Mouse (Mus musculus): Measurements from ENCODE around the gene Nsmf. TPM values are rescaled to one million over a fixed set of nuclear protein-coding genes. Genes with fewer than 3 reads are reported as not detected.

Nsmf gene
- total and polyA plus RNA-seq, 3 experiments = 28.5 to 30.9 (median 29.5) TPM

DNA sequence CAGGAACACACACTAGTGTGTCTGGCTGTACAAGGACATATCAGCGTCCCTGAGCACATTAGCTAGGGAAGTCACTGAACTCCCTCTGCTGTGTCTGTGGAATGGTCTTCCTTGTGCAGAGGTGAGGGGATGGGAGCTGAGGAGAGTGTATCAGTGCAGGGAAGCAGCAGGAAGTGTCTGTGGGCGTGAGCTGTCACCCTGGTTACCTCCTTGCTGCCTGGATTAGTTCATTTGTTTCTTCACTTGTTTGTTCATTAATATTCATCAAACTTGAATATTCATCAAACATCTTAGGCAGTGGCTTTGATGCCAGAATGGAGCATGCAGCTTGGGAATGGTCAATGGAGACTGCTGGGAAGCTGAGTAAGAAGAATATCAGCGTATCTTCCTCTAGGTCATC lies 45.5 kb downstream of the Nsmf start:
- H3K4me1 ChIP-seq (ENCODE audit: insufficient read depth, low read depth, low read length) = peaks cover 44% of the 10 kb centered on the region
- ATAC-seq (ENCODE audit: extremely low read depth, insufficient number of reproducible peaks, low FRiP score, poor library complexity, severe bottlenecking) = no peak
- no peaks in the 10 kb centered on the region for H3K9me3 ChIP-seq (replicated peaks)
- peaks cover 20% of the 10 kb centered on the region for H3K27me3 ChIP-seq (ENCODE audit: insufficient read depth, low read length)
- no peak overlapping the region for H3K4me3 ChIP-seq (ENCODE audit: low read depth, low read length)
- no peaks in the 10 kb centered on the region for H3K36me3 ChIP-seq (replicated peaks)
- no peak for DNase-seq (ENCODE audit: low spot score)
- no peak for TF ChIP-seq GATA2 (IDR thresholded peaks at IDR 0.05; ENCODE audit: borderline replicate concordance, low read depth, low read length)
- no peak for TF ChIP-seq POLR2AphosphoS5 (IDR thresholded peaks at IDR 0.05; ENCODE audit: insufficient replicate concordance, low read depth, low read length)
- no peak for TF ChIP-seq TAL1 (conservative IDR thresholded peaks at IDR 0.05; ENCODE audit: low read depth, low read length)
- no peak for TF ChIP-seq GATA1 (IDR thresholded peaks at IDR 0.05; ENCODE audit: borderline replicate concordance, low read length)
- no peak for TF ChIP-seq CTCF (IDR thresholded peaks at IDR 0.05; ENCODE audit: low read depth, low read length)

DNA sequence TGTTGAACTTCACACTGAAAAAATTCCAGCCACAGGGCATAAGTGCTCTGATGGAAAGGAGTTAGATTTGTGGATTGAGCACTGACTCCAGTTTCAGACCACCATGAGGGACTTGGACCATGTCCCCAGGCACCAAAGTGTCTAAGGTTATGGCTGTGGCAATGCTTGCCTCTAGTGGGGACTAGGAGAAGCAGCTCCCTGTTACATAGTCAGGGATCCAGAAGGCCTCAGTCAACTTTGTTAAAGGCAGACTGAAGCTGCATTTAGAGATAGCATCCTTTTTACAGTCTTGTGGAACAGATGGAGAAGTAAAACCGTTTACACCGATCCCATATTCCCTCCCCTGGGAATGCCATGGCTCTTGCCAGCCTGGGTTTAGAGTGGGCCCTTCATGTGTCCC lies 50.0 kb downstream of the Nsmf start:
- H3K27me3 ChIP-seq (ENCODE audit: insufficient read depth, low read length) = peaks cover 3% of the 10 kb centered on the region; the same call in 1 of the 2 replicates
- no peaks in the 10 kb centered on the region for H3K9me3 ChIP-seq (replicated peaks)
- H3K4me1 ChIP-seq (ENCODE audit: insufficient read depth, low read depth, low read length) = peaks cover 58% of the 10 kb centered on the region
- H3K4me3 ChIP-seq (ENCODE audit: low read depth, low read length) = no peak overlapping the region
- DNase-seq (ENCODE audit: low spot score) (no peak), ATAC-seq (ENCODE audit: extremely low read depth, insufficient number of reproducible peaks, low FRiP score, poor library complexity, severe bottlenecking) (no peak)
- TF ChIP-seq CTCF (IDR thresholded peaks at IDR 0.05; ENCODE audit: low read depth, low read length) = no peak
- no peak for TF ChIP-seq TAL1 (conservative IDR thresholded peaks at IDR 0.05; ENCODE audit: low read depth, low read length)
- no peak for TF ChIP-seq GATA1 (IDR thresholded peaks at IDR 0.05; ENCODE audit: borderline replicate concordance, low read length)
- TF ChIP-seq GATA2 (IDR thresholded peaks at IDR 0.05; ENCODE audit: borderline replicate concordance, low read depth, low read length) = no peak
- no peak for TF ChIP-seq POLR2AphosphoS5 (IDR thresholded peaks at IDR 0.05; ENCODE audit: insufficient replicate concordance, low read depth, low read length)
- H3K36me3 ChIP-seq (replicated peaks) = no peaks in the 10 kb centered on the region

DNA sequence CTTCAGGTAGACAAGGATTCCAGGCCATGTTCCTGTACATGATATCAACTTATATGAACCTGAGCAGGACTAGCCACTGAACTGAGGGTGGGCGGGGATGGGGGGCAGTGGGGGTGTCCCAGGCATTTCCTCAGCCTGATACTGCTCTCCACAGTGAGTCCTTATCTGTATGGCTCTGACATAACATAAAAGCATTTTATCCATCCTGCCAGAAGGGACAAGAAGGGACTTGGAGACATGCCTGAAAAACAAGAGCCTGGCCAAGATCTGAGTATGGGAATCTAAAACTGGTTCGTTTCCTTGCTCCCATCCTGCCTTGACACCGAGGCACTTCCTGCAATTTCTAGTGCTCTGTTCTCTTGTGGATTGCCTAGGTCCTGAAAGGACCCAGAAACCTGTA lies 51.9 kb downstream of the Nsmf start:
- DNase-seq (ENCODE audit: low spot score) = no peak
- no peak for ATAC-seq (ENCODE audit: extremely low read depth, insufficient number of reproducible peaks, low FRiP score, poor library complexity, severe bottlenecking)
- Histone ChIP-seq H3K9me3 (replicated peaks) (no peaks in the 10 kb centered on the region), H3K4me3 (ENCODE audit: low read depth, low read length) (no peak overlapping the region), H3K4me1 (ENCODE audit: insufficient read depth, low read depth, low read length) (peaks cover 62% of the 10 kb centered on the region), H3K36me3 (replicated peaks) (no peaks in the 10 kb centered on the region), H3K27me3 (ENCODE audit: insufficient read depth, low read length) (peaks cover 3% of the 10 kb centered on the region; the same call in 1 of the 2 replicates)
- TF ChIP-seq TAL1 (conservative IDR thresholded peaks at IDR 0.05; ENCODE audit: low read depth, low read length) = no peak
- no peak for TF ChIP-seq POLR2AphosphoS5 (IDR thresholded peaks at IDR 0.05; ENCODE audit: insufficient replicate concordance, low read depth, low read length)
- no peak for TF ChIP-seq GATA2 (IDR thresholded peaks at IDR 0.05; ENCODE audit: borderline replicate concordance, low read depth, low read length)
- TF ChIP-seq GATA1 (IDR thresholded peaks at IDR 0.05; ENCODE audit: borderline replicate concordance, low read length) = no peak
- no peak for TF ChIP-seq CTCF (IDR thresholded peaks at IDR 0.05; ENCODE audit: low read depth, low read length)

DNA sequence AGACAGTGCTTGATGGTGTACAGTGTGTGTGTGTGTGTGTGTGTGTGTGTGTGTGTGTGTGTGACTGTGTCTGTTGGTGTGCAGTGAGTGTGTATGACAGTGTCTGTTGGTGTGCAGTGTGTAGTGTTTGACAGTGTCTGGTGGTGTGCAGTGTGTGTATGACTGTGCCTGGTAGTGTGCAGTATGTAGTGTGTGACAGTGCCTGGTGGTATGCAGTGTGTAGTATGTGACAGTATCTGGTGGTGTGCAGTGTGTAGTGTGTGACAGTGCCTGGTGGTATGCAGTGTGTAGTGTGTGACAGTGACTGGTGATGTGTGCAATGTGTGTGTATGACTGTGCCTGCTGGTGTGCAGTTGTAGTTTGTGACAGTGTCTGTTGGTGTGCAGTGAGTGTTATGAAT lies 55.3 kb downstream of the Nsmf start:
- Histone ChIP-seq H3K36me3 (replicated peaks) (no peaks in the 10 kb centered on the region), H3K4me1 (ENCODE audit: insufficient read depth, low read depth, low read length) (peaks cover 87% of the 10 kb centered on the region)

DNA sequence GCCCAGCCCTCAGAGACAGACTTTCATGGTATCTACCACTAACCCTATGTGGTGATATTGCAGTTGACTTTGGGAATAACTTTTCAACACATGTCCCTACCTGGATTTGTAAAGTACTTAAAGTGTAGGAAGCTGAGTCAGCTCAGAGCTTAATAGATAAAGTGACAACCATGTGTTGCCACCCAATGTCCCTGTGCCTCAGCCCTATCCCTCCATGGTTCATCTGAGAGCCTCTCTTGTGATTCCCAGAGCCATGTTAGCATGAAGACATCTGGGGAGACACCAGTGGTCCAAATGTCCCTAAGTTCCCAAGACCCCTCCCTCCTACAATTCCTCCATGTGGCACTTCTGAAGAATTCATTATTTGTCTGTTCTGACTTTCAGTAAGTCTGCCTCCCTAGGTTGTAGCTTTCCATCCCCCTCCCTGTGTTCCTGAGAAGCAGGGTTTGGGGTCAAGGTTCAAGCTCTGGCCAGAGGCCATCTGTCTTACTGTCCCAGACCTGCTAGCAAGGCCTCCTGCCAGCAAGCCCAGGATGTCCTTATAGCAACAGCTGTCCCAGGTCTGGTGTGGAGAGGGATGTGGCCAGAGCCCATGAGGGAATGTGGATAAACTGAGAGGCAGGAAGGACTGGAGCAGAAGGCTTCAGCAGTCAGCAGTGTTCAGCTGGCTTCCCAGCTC lies 56.5 kb downstream of the Nsmf start:
- no peak for ATAC-seq (ENCODE audit: extremely low read depth, insufficient number of reproducible peaks, low FRiP score, poor library complexity, severe bottlenecking)
- TF ChIP-seq TAL1 (conservative IDR thresholded peaks at IDR 0.05; ENCODE audit: low read depth, low read length) = no peak
- TF ChIP-seq POLR2AphosphoS5 (IDR thresholded peaks at IDR 0.05; ENCODE audit: insufficient replicate concordance, low read depth, low read length) = no peak
- TF ChIP-seq GATA1 (IDR thresholded peaks at IDR 0.05; ENCODE audit: borderline replicate concordance, low read length) = no peak
- TF ChIP-seq GATA2 (IDR thresholded peaks at IDR 0.05; ENCODE audit: borderline replicate concordance, low read depth, low read length) = no peak
- no peak for TF ChIP-seq CTCF (IDR thresholded peaks at IDR 0.05; ENCODE audit: low read depth, low read length)
- Histone ChIP-seq H3K36me3 (replicated peaks) (no peaks in the 10 kb centered on the region), H3K9me3 (replicated peaks) (no peaks in the 10 kb centered on the region), H3K4me3 (ENCODE audit: low read depth, low read length) (peak overlapping the region; percentile 54; the same call in 1 of the 2 replicates), H3K27me3 (ENCODE audit: insufficient read depth, low read length) (no peaks in the 10 kb centered on the region), H3K4me1 (ENCODE audit: insufficient read depth, low read depth, low read length) (peaks cover 84% of the 10 kb centered on the region)
- no peak for DNase-seq (ENCODE audit: low spot score)

More for the DNA sequence above, 55.3 kb downstream of the Nsmf start:
- no peak for ATAC-seq (ENCODE audit: extremely low read depth, insufficient number of reproducible peaks, low FRiP score, poor library complexity, severe bottlenecking)
- TF ChIP-seq POLR2AphosphoS5 (IDR thresholded peaks at IDR 0.05; ENCODE audit: insufficient replicate concordance, low read depth, low read length) (no peak), GATA2 (IDR thresholded peaks at IDR 0.05; ENCODE audit: borderline replicate concordance, low read depth, low read length) (0 out of 2 replicates have a peak, but pooled peaks have one; percentile 13)
- Histone ChIP-seq H3K4me3 (ENCODE audit: low read depth, low read length) (peak overlapping the region; percentile 28; the same call in 1 of the 2 replicates), H3K27me3 (ENCODE audit: insufficient read depth, low read length) (no peaks in the 10 kb centered on the region; the same call in 1 of the 2 replicates), H3K9me3 (replicated peaks) (no peaks in the 10 kb centered on the region)
- DNase-seq (ENCODE audit: low spot score) = no peak

DNA sequence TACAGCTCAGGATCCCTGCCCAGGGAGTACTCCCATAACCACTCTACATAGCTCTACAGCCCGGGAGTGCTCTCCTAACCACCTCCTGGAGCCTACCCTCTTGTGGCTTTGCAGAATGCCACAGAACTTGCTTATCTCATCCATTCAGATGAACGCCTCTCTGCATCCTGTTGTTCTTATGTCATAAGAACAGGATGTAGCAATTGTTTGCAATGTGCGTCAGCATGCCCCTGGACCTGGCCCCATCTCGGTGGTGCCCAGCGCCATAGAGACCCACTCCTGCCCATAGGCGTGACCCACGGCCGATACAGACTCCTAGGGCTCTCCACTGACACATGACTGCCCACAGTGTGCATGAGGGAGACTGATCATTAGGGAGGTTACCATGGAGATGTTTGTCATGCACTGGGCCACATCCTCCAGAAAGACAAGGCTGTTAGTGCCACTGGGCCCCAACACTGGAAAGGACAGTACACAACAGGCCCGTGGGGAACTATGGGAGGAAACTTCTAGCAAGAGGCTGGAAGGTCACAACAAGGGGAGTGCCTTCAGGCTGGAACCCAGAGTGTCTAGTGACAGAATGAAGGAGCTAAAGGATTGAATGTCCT lies 57.1 kb downstream of the Nsmf start:
- TF ChIP-seq POLR2AphosphoS5 (IDR thresholded peaks at IDR 0.05; ENCODE audit: insufficient replicate concordance, low read depth, low read length) (no peak), GATA2 (IDR thresholded peaks at IDR 0.05; ENCODE audit: borderline replicate concordance, low read depth, low read length) (no peak), TAL1 (conservative IDR thresholded peaks at IDR 0.05; ENCODE audit: low read depth, low read length) (peak; percentile 93), GATA1 (IDR thresholded peaks at IDR 0.05; ENCODE audit: borderline replicate concordance, low read length) (no peak)
- Histone ChIP-seq H3K27me3 (ENCODE audit: insufficient read depth, low read length) (no peaks in the 10 kb centered on the region), H3K4me1 (ENCODE audit: insufficient read depth, low read depth, low read length) (peaks cover 85% of the 10 kb centered on the region), H3K9me3 (replicated peaks) (no peaks in the 10 kb centered on the region), H3K36me3 (replicated peaks) (no peaks in the 10 kb centered on the region), H3K4me3 (ENCODE audit: low read depth, low read length) (peak overlapping the region; percentile 54; the same call in 1 of the 2 replicates)
- ATAC-seq (ENCODE audit: extremely low read depth, insufficient number of reproducible peaks, low FRiP score, poor library complexity, severe bottlenecking) (peak; percentile 85), DNase-seq (ENCODE audit: low spot score) (peak; percentile 70)

Other genes with a start within 250 kb of the Nsmf start
Only the 20 nearest of the 25 such genes appear.
- 59.0 and 94.7 TPM in 2 replicates for gene Ehmt1, start 134.7 kb upstream of the Nsmf start, total RNA-seq (2014; fragmentation: Nextera tagmentation)
- 38.4 and 71.5 TPM in 2 replicates for gene Ehmt1, start 134.7 kb upstream of the Nsmf start, total RNA-seq (2017)
- gene Ehmt1, start 134.7 kb upstream of the Nsmf start, polyA plus RNA-seq (2012) = 81.8 and 85.4 TPM in 2 replicates
- gene Arrdc1, start 119.1 kb upstream of the Nsmf start, total RNA-seq (2014; fragmentation: Nextera tagmentation) = 21.8 and 41.1 TPM in 2 replicates
- gene Arrdc1, start 119.1 kb upstream of the Nsmf start, total RNA-seq (2017) = 51.1 and 69.4 TPM in 2 replicates
- 45.7 and 51.6 TPM in 2 replicates for gene Arrdc1, start 119.1 kb upstream of the Nsmf start, polyA plus RNA-seq (2012)
- 14.8 and 18.0 TPM in 2 replicates for gene Zmynd19, start 104.6 kb upstream of the Nsmf start, total RNA-seq (2014; fragmentation: Nextera tagmentation)
- gene Zmynd19, start 104.6 kb upstream of the Nsmf start, total RNA-seq (2017) = 23.5 and 37.0 TPM in 2 replicates
- 19.8 and 21.2 TPM in 2 replicates for gene Zmynd19, start 104.6 kb upstream of the Nsmf start, polyA plus RNA-seq (2012)
- 22.0 and 25.6 TPM in 2 replicates for gene Dph7, start 92.0 kb upstream of the Nsmf start, total RNA-seq (2014; fragmentation: Nextera tagmentation)
- 19.8 and 25.1 TPM in 2 replicates for gene Dph7, start 92.0 kb upstream of the Nsmf start, total RNA-seq (2017)
- 25.1 and 29.4 TPM in 2 replicates for gene Dph7, start 92.0 kb upstream of the Nsmf start, polyA plus RNA-seq (2012)
- 41.6 and 51.5 TPM in 2 replicates for gene Mrpl41, start 79.3 kb upstream of the Nsmf start, total RNA-seq (2014; fragmentation: Nextera tagmentation)
- 128 and 162 TPM in 2 replicates for gene Mrpl41, start 79.3 kb upstream of the Nsmf start, total RNA-seq (2017)
- gene Mrpl41, start 79.3 kb upstream of the Nsmf start, polyA plus RNA-seq (2012) = 25.0 and 55.2 TPM in 2 replicates
- 33.9 and 34.0 TPM in 2 replicates for gene Pnpla7, start 78.3 kb upstream of the Nsmf start, total RNA-seq (2014; fragmentation: Nextera tagmentation)
- gene Pnpla7, start 78.3 kb upstream of the Nsmf start, total RNA-seq (2017) = 38.6 and 45.5 TPM in 2 replicates
- 3.9 and 5.2 TPM in 2 replicates for gene Pnpla7, start 78.3 kb upstream of the Nsmf start, polyA plus RNA-seq (2012)
- gene Entpd8, start 25.9 kb downstream of the Nsmf start, total RNA-seq (2014; fragmentation: Nextera tagmentation) = not detected in 2 replicates
- not detected in 2 replicates for gene Entpd8, start 25.9 kb downstream of the Nsmf start, total RNA-seq (2017)
- gene Entpd8, start 25.9 kb downstream of the Nsmf start, polyA plus RNA-seq (2012) = not detected in 2 replicates
- gene Noxa1, start 40.8 kb downstream of the Nsmf start, total RNA-seq (2014; fragmentation: Nextera tagmentation) = not detected in 2 replicates
- 0.27 and 0.46 TPM in 2 replicates for gene Noxa1, start 40.8 kb downstream of the Nsmf start, total RNA-seq (2017)
- gene Noxa1, start 40.8 kb downstream of the Nsmf start, polyA plus RNA-seq (2012) = 0.08 and 0.12 TPM in 2 replicates
- not detected in 2 replicates for gene Nrarp, start 126.4 kb downstream of the Nsmf start, total RNA-seq (2014; fragmentation: Nextera tagmentation)
- gene Nrarp, start 126.4 kb downstream of the Nsmf start, total RNA-seq (2017) = 0.16 TPM in 1 of 2 replicates, not detected in the other
- not detected in 2 replicates for gene Nrarp, start 126.4 kb downstream of the Nsmf start, polyA plus RNA-seq (2012)
- gene Tor4a, start 142.5 kb downstream of the Nsmf start, total RNA-seq (2014; fragmentation: Nextera tagmentation) = 13.3 and 17.2 TPM in 2 replicates
- 33.2 and 33.8 TPM in 2 replicates for gene Tor4a, start 142.5 kb downstream of the Nsmf start, total RNA-seq (2017)
- 10.8 and 12.3 TPM in 2 replicates for gene Tor4a, start 142.5 kb downstream of the Nsmf start, polyA plus RNA-seq (2012)
- 30.6 and 80.7 TPM in 2 replicates for gene Nelfb, start 157.1 kb downstream of the Nsmf start, total RNA-seq (2014; fragmentation: Nextera tagmentation)
- 54.6 and 60.9 TPM in 2 replicates for gene Nelfb, start 157.1 kb downstream of the Nsmf start, total RNA-seq (2017)
- gene Nelfb, start 157.1 kb downstream of the Nsmf start, polyA plus RNA-seq (2012) = 26.9 and 27.0 TPM in 2 replicates
- not detected in 2 replicates for gene Stpg3, start 160.3 kb downstream of the Nsmf start, total RNA-seq (2014; fragmentation: Nextera tagmentation)
- not detected in 2 replicates for gene Stpg3, start 160.3 kb downstream of the Nsmf start, total RNA-seq (2017)
- not detected in 2 replicates for gene Stpg3, start 160.3 kb downstream of the Nsmf start, polyA plus RNA-seq (2012)
- not detected in 2 replicates for gene Fam166a, start 164.4 kb downstream of the Nsmf start, total RNA-seq (2014; fragmentation: Nextera tagmentation)
- not detected in 2 replicates for gene Fam166a, start 164.4 kb downstream of the Nsmf start, total RNA-seq (2017)
- 0.20 TPM in 1 of 2 replicates, not detected in the other for gene Fam166a, start 164.4 kb downstream of the Nsmf start, polyA plus RNA-seq (2012)
- 367 and 427 TPM in 2 replicates for gene Tubb4b, start 170.3 kb downstream of the Nsmf start, total RNA-seq (2014; fragmentation: Nextera tagmentation)
- 799 and 1,022 TPM in 2 replicates for gene Tubb4b, start 170.3 kb downstream of the Nsmf start, total RNA-seq (2017)
- 414 and 639 TPM in 2 replicates for gene Tubb4b, start 170.3 kb downstream of the Nsmf start, polyA plus RNA-seq (2012)
- gene Slc34a3, start 180.0 kb downstream of the Nsmf start, total RNA-seq (2014; fragmentation: Nextera tagmentation) = 0.63 TPM in 1 of 2 replicates, not detected in the other
- not detected in 2 replicates for gene Slc34a3, start 180.0 kb downstream of the Nsmf start, total RNA-seq (2017)
- gene Slc34a3, start 180.0 kb downstream of the Nsmf start, polyA plus RNA-seq (2012) = 0.91 and 0.95 TPM in 2 replicates
- gene Rnf224, start 182.4 kb downstream of the Nsmf start, total RNA-seq (2014; fragmentation: Nextera tagmentation) = not detected in 2 replicates
- 0.35 and 0.66 TPM in 2 replicates for gene Rnf224, start 182.4 kb downstream of the Nsmf start, total RNA-seq (2017)
- 0.09 and 0.13 TPM in 2 replicates for gene Rnf224, start 182.4 kb downstream of the Nsmf start, polyA plus RNA-seq (2012)
- 14.7 and 18.4 TPM in 2 replicates for gene Rnf208, start 187.9 kb downstream of the Nsmf start, total RNA-seq (2014; fragmentation: Nextera tagmentation)
- gene Rnf208, start 187.9 kb downstream of the Nsmf start, total RNA-seq (2017) = 0.22 and 0.41 TPM in 2 replicates
- 54.7 and 72.0 TPM in 2 replicates for gene Rnf208, start 187.9 kb downstream of the Nsmf start, polyA plus RNA-seq (2012)
- not detected in 2 replicates for gene Cysrt1, start 188.1 kb downstream of the Nsmf start, total RNA-seq (2014; fragmentation: Nextera tagmentation)
- not detected in 2 replicates for gene Cysrt1, start 188.1 kb downstream of the Nsmf start, total RNA-seq (2017)
- not detected in 2 replicates for gene Cysrt1, start 188.1 kb downstream of the Nsmf start, polyA plus RNA-seq (2012)
- gene AL732309.1, start 192.5 kb downstream of the Nsmf start, total RNA-seq (2014; fragmentation: Nextera tagmentation) = 5.6 and 6.3 TPM in 2 replicates
- 2.6 and 4.2 TPM in 2 replicates for gene AL732309.1, start 192.5 kb downstream of the Nsmf start, total RNA-seq (2017)
- gene AL732309.1, start 192.5 kb downstream of the Nsmf start, polyA plus RNA-seq (2012) = 1.4 TPM in 1 of 2 replicates, not detected in the other
- gene Tmem203, start 201.1 kb downstream of the Nsmf start, total RNA-seq (2014; fragmentation: Nextera tagmentation) = 13.7 and 14.6 TPM in 2 replicates
- gene Tmem203, start 201.1 kb downstream of the Nsmf start, total RNA-seq (2017) = 15.5 and 17.1 TPM in 2 replicates
- gene Tmem203, start 201.1 kb downstream of the Nsmf start, polyA plus RNA-seq (2012) = 7.8 and 10.0 TPM in 2 replicates